Mouse (Mus musculus): ENCODE data around the gene Med4. TPM values are rescaled to one million over a fixed set of nuclear protein-coding genes. Genes with fewer than 3 reads are reported as not detected.

Med4 gene
- polyA plus RNA-seq (2014; fragmentation: Nextera tagmentation; extraction: Ambion mirVana): 85.5 and 86.3 TPM in 2 replicates

DNA sequence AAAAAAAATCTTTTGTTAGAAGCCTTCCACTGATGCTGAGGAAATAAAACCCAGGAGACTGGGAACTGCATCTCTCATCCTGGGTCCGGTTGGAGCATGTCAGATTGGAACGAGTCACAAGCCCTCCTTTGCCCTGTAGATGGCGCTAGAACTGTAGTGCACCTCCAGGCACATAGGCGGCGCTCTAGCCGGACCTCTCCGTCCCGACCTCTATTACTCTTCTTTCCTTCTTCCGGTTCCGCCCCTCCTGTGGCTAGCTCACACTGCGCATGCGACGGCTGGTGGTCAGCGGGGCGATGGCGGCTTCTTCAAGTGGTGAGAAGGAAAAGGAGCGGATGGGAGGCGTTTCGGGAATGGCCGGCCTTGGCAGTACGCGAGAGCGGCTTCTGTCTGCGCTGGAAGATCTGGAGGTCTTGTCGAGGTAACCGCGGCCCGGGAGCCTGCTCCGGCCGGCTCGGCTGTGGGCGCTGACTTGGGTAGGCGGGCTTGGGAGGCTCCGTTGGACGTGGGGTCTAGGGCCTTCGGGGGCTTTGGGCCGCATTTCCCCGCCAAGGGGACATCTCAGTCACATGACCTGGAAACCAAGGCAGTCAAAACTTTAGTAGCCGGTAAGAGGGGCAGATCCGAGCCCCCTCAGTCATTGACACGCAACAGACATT is at the start of gene Med4:
Med4 (plus strand) TSS at position 261 of the 659 bp plus-strand sequence.
- Histone ChIP-seq H3K4me2 (replicated peaks; ENCODE audit: low read depth, low read length) (peak within 1 kb of the TSS; percentile 92), H3K27ac (ENCODE audit: low read length) (no peak within 1 kb of the TSS), H3K4me3 (ENCODE audit: low read depth, low read length) (peak within 1 kb of the TSS; percentile 92), H3K27me3 (ENCODE audit: control insufficient read depth, insufficient read depth, low read length) (no peaks in the 10 kb centered on the region), H3K36me3 (ENCODE audit: control insufficient read depth, insufficient read depth, low read length) (peaks cover 4% of the 10 kb centered on the region; the same call in 1 of the 2 replicates), H3K4me1 (ENCODE audit: control insufficient read depth, insufficient read depth, low read length) (peaks cover 9% of the 10 kb centered on the region), H3K9ac (replicated peaks; ENCODE audit: low read depth, low read length) (peak within 1 kb of the TSS; percentile 89), H3K9me3 (ENCODE audit: control insufficient read depth, low read depth, low read length) (no peaks in the 10 kb centered on the region)
- peak; percentile 92 for ATAC-seq (ENCODE audit: insufficient number of reproducible peaks, insufficient read depth, low FRiP score, low read depth)
- WGBS: under 1% methylated on average over 41 of the region's 41 CpGs

DNA sequence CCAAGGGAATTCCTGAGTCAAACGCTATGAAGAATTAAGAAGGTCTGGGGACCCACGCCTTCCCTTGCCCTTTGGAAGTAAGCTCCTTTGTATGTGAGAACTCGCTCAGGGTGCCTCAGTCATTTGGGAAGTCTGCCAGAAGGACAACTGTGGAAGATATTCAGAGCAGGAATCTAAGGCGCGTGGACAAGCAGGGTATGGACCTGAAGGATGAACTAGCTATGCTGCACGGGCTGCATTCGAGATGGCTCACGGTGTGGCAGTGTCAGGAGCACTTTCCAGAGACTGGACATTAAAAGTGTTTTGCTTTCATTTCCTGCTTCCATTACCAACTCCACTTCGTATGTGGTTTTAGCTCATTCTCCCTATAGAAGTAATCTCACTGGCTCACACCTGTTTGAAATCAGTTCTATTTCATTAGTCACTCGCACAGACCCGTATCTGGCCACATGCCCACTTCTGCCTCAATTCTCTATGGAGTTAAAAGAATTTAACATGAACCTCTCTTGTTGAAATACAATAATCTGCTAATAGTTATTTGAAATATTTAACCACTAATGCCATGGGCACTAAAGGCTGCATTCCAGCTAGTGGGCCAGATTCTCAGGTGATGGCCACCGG is 49.2 kb upstream of the Med4 start:
- ATAC-seq (ENCODE audit: insufficient number of reproducible peaks, insufficient read depth, low FRiP score, low read depth): no peak
- no peak overlapping the region for H3K4me3 ChIP-seq (ENCODE audit: low read depth, low read length)
- no peaks in the 10 kb centered on the region for H3K9me3 ChIP-seq (ENCODE audit: control insufficient read depth, low read depth, low read length)
- no peaks in the 10 kb centered on the region for H3K4me1 ChIP-seq (ENCODE audit: control insufficient read depth, insufficient read depth, low read length)
- H3K36me3 ChIP-seq (ENCODE audit: control insufficient read depth, insufficient read depth, low read length): no peaks in the 10 kb centered on the region
- H3K27me3 ChIP-seq (ENCODE audit: control insufficient read depth, insufficient read depth, low read length): no peaks in the 10 kb centered on the region
- no peak overlapping the region for H3K4me2 ChIP-seq (replicated peaks; ENCODE audit: low read depth, low read length)
- no peak overlapping the region for H3K9ac ChIP-seq (replicated peaks; ENCODE audit: low read depth, low read length)
- 68% methylated on average over 12 of the region's 12 CpGs for WGBS
- no peak overlapping the region for H3K27ac ChIP-seq (ENCODE audit: low read length)

DNA sequence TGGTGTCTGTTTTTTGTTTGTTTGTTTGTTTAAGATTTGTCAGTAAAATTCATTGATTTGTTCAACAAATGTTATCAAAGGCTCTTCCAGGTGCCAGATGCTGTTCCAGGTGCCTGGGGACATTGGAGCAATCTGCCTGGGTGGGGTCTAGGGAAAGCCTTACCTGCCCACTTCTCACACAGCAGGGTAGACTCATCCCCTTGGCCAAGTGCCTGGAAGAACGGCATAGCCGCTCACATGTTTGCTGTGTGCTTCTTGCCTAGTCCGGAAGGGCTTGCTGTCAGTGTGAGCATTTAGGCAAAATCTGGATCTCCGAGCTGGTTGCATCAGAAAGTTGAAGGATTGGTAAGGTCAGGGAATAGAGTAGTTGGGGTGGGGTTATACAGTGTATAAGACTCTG is 47.6 kb upstream of the Med4 start:
- H3K4me1 ChIP-seq (ENCODE audit: control insufficient read depth, insufficient read depth, low read length): no peaks in the 10 kb centered on the region
- no peak overlapping the region for H3K9ac ChIP-seq (replicated peaks; ENCODE audit: low read depth, low read length)
- H3K4me3 ChIP-seq (ENCODE audit: low read depth, low read length): no peak overlapping the region
- H3K27me3 ChIP-seq (ENCODE audit: control insufficient read depth, insufficient read depth, low read length): no peaks in the 10 kb centered on the region
- H3K36me3 ChIP-seq (ENCODE audit: control insufficient read depth, insufficient read depth, low read length): no peaks in the 10 kb centered on the region
- H3K27ac ChIP-seq (ENCODE audit: low read length): no peak overlapping the region
- H3K4me2 ChIP-seq (replicated peaks; ENCODE audit: low read depth, low read length): no peak overlapping the region
- H3K9me3 ChIP-seq (ENCODE audit: control insufficient read depth, low read depth, low read length): no peaks in the 10 kb centered on the region
- ATAC-seq (ENCODE audit: insufficient number of reproducible peaks, insufficient read depth, low FRiP score, low read depth): no peak
- WGBS: 80% methylated on average over 4 of the region's 4 CpGs

DNA sequence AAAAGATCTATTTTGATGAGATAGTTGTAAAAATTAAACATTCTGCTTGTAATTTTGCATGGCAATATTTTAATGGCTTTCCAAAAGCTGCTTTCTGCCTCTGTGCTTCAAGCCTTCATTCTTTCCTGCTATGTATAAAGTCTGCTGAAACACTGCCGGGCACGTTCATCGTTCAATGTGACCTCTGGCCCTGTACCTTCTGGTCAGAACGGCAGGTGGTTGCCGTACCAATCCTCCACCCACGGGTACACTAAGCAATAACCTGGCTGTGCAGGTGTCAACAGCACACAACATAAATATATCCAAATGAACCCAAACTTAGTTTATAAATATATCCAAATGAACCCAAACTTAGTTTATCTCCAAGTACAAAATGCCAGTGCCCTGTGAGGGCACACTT is 42.1 kb upstream of the Med4 start:
- 70% methylated on average over 6 of the region's 6 CpGs for WGBS
- ATAC-seq (ENCODE audit: insufficient number of reproducible peaks, insufficient read depth, low FRiP score, low read depth): no peak
- Histone ChIP-seq H3K4me3 (ENCODE audit: low read depth, low read length) (no peak overlapping the region), H3K36me3 (ENCODE audit: control insufficient read depth, insufficient read depth, low read length) (no peaks in the 10 kb centered on the region), H3K4me1 (ENCODE audit: control insufficient read depth, insufficient read depth, low read length) (no peaks in the 10 kb centered on the region), H3K4me2 (replicated peaks; ENCODE audit: low read depth, low read length) (no peak overlapping the region), H3K9me3 (ENCODE audit: control insufficient read depth, low read depth, low read length) (no peaks in the 10 kb centered on the region), H3K9ac (replicated peaks; ENCODE audit: low read depth, low read length) (no peak overlapping the region), H3K27me3 (ENCODE audit: control insufficient read depth, insufficient read depth, low read length) (no peaks in the 10 kb centered on the region), H3K27ac (ENCODE audit: low read length) (no peak overlapping the region)

DNA sequence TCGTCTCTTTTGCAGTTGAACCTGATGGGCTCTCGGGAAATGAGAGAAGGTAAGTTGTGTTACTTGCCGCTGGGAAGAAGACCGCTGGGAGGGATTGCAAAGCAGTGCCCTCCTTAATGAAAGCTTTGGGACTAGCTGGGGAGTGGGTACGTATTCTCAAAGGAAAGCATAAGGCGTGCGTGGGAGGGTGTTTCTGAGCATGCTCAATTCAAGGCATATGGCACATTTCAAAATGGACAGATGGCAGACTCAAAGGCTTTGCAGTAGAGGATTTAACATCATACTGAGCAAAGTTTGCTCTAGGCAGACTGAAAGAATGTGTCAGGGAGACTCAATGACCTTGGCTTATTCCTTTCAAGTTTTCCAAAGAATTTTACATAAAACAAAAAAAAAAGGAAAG is 40.3 kb upstream of the Med4 start:
- no peak overlapping the region for H3K4me3 ChIP-seq (ENCODE audit: low read depth, low read length)
- no peak for ATAC-seq (ENCODE audit: insufficient number of reproducible peaks, insufficient read depth, low FRiP score, low read depth)
- 66% methylated on average over 7 of the region's 7 CpGs for WGBS

DNA sequence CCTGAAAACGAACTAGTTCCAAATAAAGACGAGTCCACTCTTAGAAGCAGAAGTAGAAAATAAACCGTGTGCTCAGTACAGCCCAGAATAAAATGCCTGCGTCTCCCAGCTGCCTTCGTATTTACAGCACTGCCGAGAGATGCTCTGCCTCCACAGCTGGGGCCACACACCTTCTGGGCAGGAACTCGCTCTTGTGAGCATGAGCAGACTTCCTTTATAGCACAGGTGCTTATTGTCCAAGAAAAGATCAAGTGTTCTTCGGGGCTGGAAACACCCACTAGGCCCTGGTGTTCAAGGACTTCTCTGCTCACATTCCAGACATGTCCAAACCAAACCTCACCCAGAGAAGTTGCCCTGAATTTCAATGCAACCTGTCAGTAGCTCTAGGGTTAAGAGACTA is 39.2 kb upstream of the Med4 start:
- Histone ChIP-seq H3K4me1 (ENCODE audit: control insufficient read depth, insufficient read depth, low read length) (peaks cover 2% of the 10 kb centered on the region; the same call in 1 of the 2 replicates), H3K27ac (ENCODE audit: low read length) (no peak overlapping the region), H3K9me3 (ENCODE audit: control insufficient read depth, low read depth, low read length) (no peaks in the 10 kb centered on the region), H3K4me2 (replicated peaks; ENCODE audit: low read depth, low read length) (no peak overlapping the region), H3K4me3 (ENCODE audit: low read depth, low read length) (no peak overlapping the region), H3K27me3 (ENCODE audit: control insufficient read depth, insufficient read depth, low read length) (no peaks in the 10 kb centered on the region), H3K9ac (replicated peaks; ENCODE audit: low read depth, low read length) (no peak overlapping the region), H3K36me3 (ENCODE audit: control insufficient read depth, insufficient read depth, low read length) (no peaks in the 10 kb centered on the region)
- ATAC-seq (ENCODE audit: insufficient number of reproducible peaks, insufficient read depth, low FRiP score, low read depth): no peak
- WGBS: 63% methylated on average over 8 of the region's 8 CpGs

More for the DNA sequence above, 40.3 kb upstream of the Med4 start:
- Histone ChIP-seq H3K27me3 (ENCODE audit: control insufficient read depth, insufficient read depth, low read length) (no peaks in the 10 kb centered on the region), H3K36me3 (ENCODE audit: control insufficient read depth, insufficient read depth, low read length) (no peaks in the 10 kb centered on the region), H3K4me2 (replicated peaks; ENCODE audit: low read depth, low read length) (no peak overlapping the region), H3K27ac (ENCODE audit: low read length) (no peak overlapping the region), H3K4me1 (ENCODE audit: control insufficient read depth, insufficient read depth, low read length) (peaks cover 1% of the 10 kb centered on the region; the same call in 1 of the 2 replicates), H3K9me3 (ENCODE audit: control insufficient read depth, low read depth, low read length) (no peaks in the 10 kb centered on the region), H3K9ac (replicated peaks; ENCODE audit: low read depth, low read length) (no peak overlapping the region)

DNA sequence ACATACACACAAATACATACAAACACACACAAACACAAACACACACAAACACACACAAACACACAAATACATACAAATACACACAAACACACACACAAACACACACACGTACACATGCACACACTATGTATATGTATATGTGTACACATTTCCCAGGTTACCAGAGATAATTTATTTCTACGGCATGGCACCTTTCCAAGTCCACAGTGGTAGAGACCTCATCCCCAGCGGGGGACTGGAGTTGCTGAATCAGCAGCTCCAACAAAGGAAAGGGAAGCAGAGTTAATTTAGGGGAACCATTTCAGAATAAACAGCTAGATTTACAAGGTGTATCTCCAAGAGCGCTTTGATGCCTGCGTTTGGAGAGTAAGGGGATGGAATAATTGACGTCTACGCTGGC is 37.6 kb upstream of the Med4 start:
- H3K4me2 ChIP-seq (replicated peaks; ENCODE audit: low read depth, low read length): no peak overlapping the region
- no peaks in the 10 kb centered on the region for H3K9me3 ChIP-seq (ENCODE audit: control insufficient read depth, low read depth, low read length)
- WGBS: 63% methylated on average over 7 of the region's 7 CpGs
- H3K4me3 ChIP-seq (ENCODE audit: low read depth, low read length): no peak overlapping the region
- no peak overlapping the region for H3K27ac ChIP-seq (ENCODE audit: low read length)
- ATAC-seq (ENCODE audit: insufficient number of reproducible peaks, insufficient read depth, low FRiP score, low read depth): no peak
- no peaks in the 10 kb centered on the region for H3K36me3 ChIP-seq (ENCODE audit: control insufficient read depth, insufficient read depth, low read length)
- H3K4me1 ChIP-seq (ENCODE audit: control insufficient read depth, insufficient read depth, low read length): peaks cover 2% of the 10 kb centered on the region; the same call in 1 of the 2 replicates
- no peaks in the 10 kb centered on the region for H3K27me3 ChIP-seq (ENCODE audit: control insufficient read depth, insufficient read depth, low read length)
- no peak overlapping the region for H3K9ac ChIP-seq (replicated peaks; ENCODE audit: low read depth, low read length)

DNA sequence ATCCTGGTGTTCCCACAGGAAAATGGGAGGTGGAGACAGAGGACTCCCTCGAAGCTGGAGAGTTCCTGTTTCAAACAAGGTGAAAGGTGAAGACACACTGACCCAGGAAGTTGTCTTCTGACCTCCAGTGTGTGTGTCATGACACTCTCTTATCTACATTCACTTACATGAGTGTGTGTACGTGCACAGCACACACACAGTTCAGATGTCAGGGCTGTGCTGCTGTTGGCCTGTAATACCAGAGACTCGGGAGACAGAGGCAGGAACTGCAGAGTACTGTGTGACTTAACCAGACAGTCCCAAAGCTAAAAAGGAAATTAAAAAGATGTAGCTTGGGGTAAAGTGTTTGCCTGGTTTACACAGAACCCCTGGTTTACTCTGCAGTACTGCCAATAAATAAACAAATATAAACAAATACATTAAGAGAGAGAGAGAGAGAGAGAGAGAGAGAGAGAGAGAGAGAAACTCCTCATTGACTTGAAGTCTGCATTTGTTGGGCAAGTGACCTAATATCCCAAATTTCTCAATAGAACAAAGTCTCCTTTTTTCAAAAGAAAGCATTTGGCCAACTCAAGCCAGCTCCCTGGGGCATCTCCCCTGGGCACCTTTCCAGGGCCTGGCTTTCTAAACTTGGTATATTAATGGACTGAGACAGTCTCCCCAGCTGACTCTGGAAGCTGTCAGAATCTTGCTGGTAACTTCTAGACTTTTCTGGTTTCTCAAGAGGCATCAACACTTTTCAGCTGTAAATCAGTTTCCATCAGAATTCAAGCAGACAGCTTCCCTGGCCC is 36.0 kb upstream of the Med4 start:
- no peaks in the 10 kb centered on the region for H3K27me3 ChIP-seq (ENCODE audit: control insufficient read depth, insufficient read depth, low read length)
- H3K27ac ChIP-seq (ENCODE audit: low read length): no peak overlapping the region
- no peak for ATAC-seq (ENCODE audit: insufficient number of reproducible peaks, insufficient read depth, low FRiP score, low read depth)
- H3K4me3 ChIP-seq (ENCODE audit: low read depth, low read length): no peak overlapping the region
- no peaks in the 10 kb centered on the region for H3K9me3 ChIP-seq (ENCODE audit: control insufficient read depth, low read depth, low read length)
- H3K4me1 ChIP-seq (ENCODE audit: control insufficient read depth, insufficient read depth, low read length): peaks cover 2% of the 10 kb centered on the region; the same call in 1 of the 2 replicates
- no peaks in the 10 kb centered on the region for H3K36me3 ChIP-seq (ENCODE audit: control insufficient read depth, insufficient read depth, low read length)
- 34% methylated on average over 3 of the region's 3 CpGs for WGBS
- no peak overlapping the region for H3K9ac ChIP-seq (replicated peaks; ENCODE audit: low read depth, low read length)
- no peak overlapping the region for H3K4me2 ChIP-seq (replicated peaks; ENCODE audit: low read depth, low read length)
